8 mouse cellular contexts compared by ENCODE assay signal in genomic region chr7:138215177-138215830, GRCm38 (mm10).
A peak's percentile ranks its signal among the peaks of the same experiment; 100 is the strongest.
DNase-seq lines count a peak whose midpoint lies in the region; ATAC-seq lines count a peak whose summit lies in the region.
"Had no signal": no experiment of that assay in that cellular context is flagged by ENCODE, and none has a peak within 500 bp of the region (broad histone marks: within the 10 kb centered on the region; RNA-seq: fewer than 3 reads in every experiment).

No protein-coding gene starts in this region.

- H3K27ac ChIP-seq in embryonic facial prominence, embryonic 11.5 days (replicated peaks; ENCODE audit: low read depth, low read length) = no peak overlapping the region
- no peak overlapping the region for H3K27ac ChIP-seq in intestine, embryonic 16.5 days (ENCODE audit: low read length)
- H3K27ac ChIP-seq: liver, embryonic 14.5 days had no signal

- no peak for ATAC-seq in embryonic facial prominence, embryonic 11.5 days (replicated peaks; ENCODE audit: insufficient number of reproducible peaks, low FRiP score, low TSS enrichment, low read depth)
- ATAC-seq in intestine, embryonic 16.5 days = 0 out of 2 replicates have a peak, but pooled peaks have one; percentile 40

- DNase-seq in layer of hippocampus, adult 8-10 months (ENCODE audit: low spot score in 2 of 2) = peak; percentile 9 to 10
- DNase-seq in layer of hippocampus, adult 9-10 months (ENCODE audit: low spot score) = no peak
- DNase-seq in R1 (ENCODE audit: low read depth, low spot score) = peak; percentile 21
- peak; percentile 38 for DNase-seq in embryonic facial prominence, embryonic 11.5 days (ENCODE audit: low spot score)
- DNase-seq in kidney, postnatal 36 days = no peak
- no peak for DNase-seq in urinary bladder, postnatal 10 days (ENCODE audit: low spot score)

- no peak overlapping the region for H3K9ac ChIP-seq in embryonic facial prominence, embryonic 11.5 days (replicated peaks; ENCODE audit: low read length)
- H3K9ac ChIP-seq in intestine, embryonic 16.5 days (ENCODE audit: low read depth, low read length) = no peak overlapping the region
- H3K9ac ChIP-seq: liver, embryonic 14.5 days had no signal

- H3K27me3 ChIP-seq in embryonic facial prominence, embryonic 11.5 days (ENCODE audit: control insufficient read depth, insufficient read depth, low read length) = no peaks in the 10 kb centered on the region
- no peaks in the 10 kb centered on the region for H3K27me3 ChIP-seq in intestine, embryonic 16.5 days (replicated peaks; ENCODE audit: control insufficient read depth, insufficient read depth, low read length)

- no peak overlapping the region for H3K4me2 ChIP-seq in embryonic facial prominence, embryonic 11.5 days (ENCODE audit: low read depth, low read length)
- H3K4me2 ChIP-seq in intestine, embryonic 16.5 days (ENCODE audit: low read depth, low read length) = no peak overlapping the region

- H3K4me3 ChIP-seq in embryonic facial prominence, embryonic 11.5 days (ENCODE audit: low read depth, low read length) = no peak overlapping the region
- no peak overlapping the region for H3K4me3 ChIP-seq in intestine, embryonic 16.5 days (ENCODE audit: low read length)

- no peaks in the 10 kb centered on the region for H3K4me1 ChIP-seq in embryonic facial prominence, embryonic 11.5 days (ENCODE audit: control insufficient read depth, insufficient read depth, low read length)
- 0 out of 2 replicates have a peak, but pooled peaks cover 6% of the 10 kb centered on the region for H3K4me1 ChIP-seq in intestine, embryonic 16.5 days (ENCODE audit: control insufficient read depth, insufficient read depth, low read length)

- no peaks in the 10 kb centered on the region for H3K9me3 ChIP-seq in embryonic facial prominence, embryonic 11.5 days (replicated peaks; ENCODE audit: control insufficient read depth, low read length)
- H3K9me3 ChIP-seq in intestine, embryonic 16.5 days (ENCODE audit: control insufficient read depth, low read length) = no peaks in the 10 kb centered on the region

- WGBS in embryonic facial prominence, embryonic 11.5 days = 64% methylated on average over 15 of the region's 15 CpGs
- WGBS in intestine, embryonic 16.5 days = 15% methylated on average over 15 of the region's 15 CpGs

- no peaks in the 10 kb centered on the region for H3K36me3 ChIP-seq in embryonic facial prominence, embryonic 11.5 days (replicated peaks; ENCODE audit: control insufficient read depth, insufficient read depth, low read depth, low read length)
- no peaks in the 10 kb centered on the region for H3K36me3 ChIP-seq in intestine, embryonic 16.5 days (ENCODE audit: control insufficient read depth, insufficient read depth, low read length)

Comparison
In these comparisons a context has a peak if more than half of its experiments do, and no peak if none do; other contexts are left out.
1. DNase-seq: peak in layer of hippocampus, adult 8-10 months (2 of 2), R1 (single experiment) and embryonic facial prominence, embryonic 11.5 days (single experiment); none in layer of hippocampus, adult 9-10 months (single experiment), kidney, postnatal 36 days (0 of 2) and urinary bladder, postnatal 10 days (single experiment).